Mouse (Mus musculus): Measurements from ENCODE around the gene Arhgdib. TPM values are rescaled to one million over a fixed set of nuclear protein-coding genes. Genes with fewer than 3 reads are reported as not detected.
A peak's percentile ranks its signal among the peaks of the same experiment; 100 is the strongest.
"Not testable (repeated sequence)": the region's sequence is repeated elsewhere in the genome, so short reads cannot be mapped to it uniquely, and the experiment has no call there.

Arhgdib gene
- total and polyA plus RNA-seq, 2 experiments from 2014 or later, result 45.9 to 56.7 TPM

GRCm38 (mm10) chr6:136968877-136969276 lies 27.2 kb upstream of the Arhgdib start:
- H3K9me3 ChIP-seq (replicated peaks; ENCODE audit: control insufficient read depth, low read length); H3K27ac ChIP-seq (ENCODE audit: low read depth); H3K4me1 ChIP-seq (ENCODE audit: control insufficient read depth, insufficient read depth); H3K36me3 ChIP-seq (replicated peaks; ENCODE audit: control insufficient read depth, insufficient read depth, low read length); H3K9ac ChIP-seq (replicated peaks; ENCODE audit: low read depth, low read length); H3K27me3 ChIP-seq (ENCODE audit: control insufficient read depth, insufficient read depth, low read length); H3K4me3 ChIP-seq (ENCODE audit: low read depth, low read length); H3K4me2 ChIP-seq (ENCODE audit: low read depth, low read length): not testable (repeated sequence)
- 25% methylated on average over 4 of the region's 4 CpGs for WGBS
- DNase-seq (ENCODE audit: low spot score), result peak; percentile 74
- TF ChIP-seq CTCF (IDR thresholded peaks at IDR 0.05; ENCODE audit: low read depth), result peak; percentile 54
- peak; percentile 55; the same call in 1 of the 2 replicates for ATAC-seq (ENCODE audit: insufficient read depth, low read depth)

- Histone ChIP-seq H3K4me1 (ENCODE audit: control insufficient read depth, insufficient read depth) (no peaks in the 10 kb centered on the region), H3K9me3 (replicated peaks; ENCODE audit: control insufficient read depth, low read length) (no peaks in the 10 kb centered on the region), H3K36me3 (replicated peaks; ENCODE audit: control insufficient read depth, insufficient read depth, low read length) (no peaks in the 10 kb centered on the region), H3K27me3 (ENCODE audit: control insufficient read depth, insufficient read depth, low read length) (no peaks in the 10 kb centered on the region), H3K4me2 (ENCODE audit: low read depth, low read length) (no peak overlapping the region), H3K4me3 (ENCODE audit: low read depth, low read length) (no peak overlapping the region), H3K9ac (replicated peaks; ENCODE audit: low read depth, low read length) (no peak overlapping the region), H3K27ac (ENCODE audit: low read depth) (0 out of 2 replicates have a peak overlapping the region, but pooled peaks have one; percentile 35)
- WGBS, result 68% methylated on average over 4 of the region's 4 CpGs
- no peak for TF ChIP-seq EP300 (IDR thresholded peaks at IDR 0.05; ENCODE audit: low read depth)
- TF ChIP-seq CTCF (IDR thresholded peaks at IDR 0.05; ENCODE audit: low read depth), result no peak
- no peak for DNase-seq (ENCODE audit: low spot score)
- no peak for ATAC-seq (ENCODE audit: insufficient read depth, low read depth)
These were observed 25.8 kb upstream of the Arhgdib start for GRCm38 (mm10) chr6:136967466-136967865.

GRCm38 (mm10) chr6:136965912-136966311 lies 24.2 kb upstream of the Arhgdib start:
- H3K9me3 ChIP-seq (replicated peaks; ENCODE audit: control insufficient read depth, low read length), result no peaks in the 10 kb centered on the region
- H3K27me3 ChIP-seq (ENCODE audit: control insufficient read depth, insufficient read depth, low read length), result no peaks in the 10 kb centered on the region
- H3K4me2 ChIP-seq (ENCODE audit: low read depth, low read length), result no peak overlapping the region
- no peaks in the 10 kb centered on the region for H3K36me3 ChIP-seq (replicated peaks; ENCODE audit: control insufficient read depth, insufficient read depth, low read length)
- 61% methylated on average over 10 of the region's 10 CpGs for WGBS
- DNase-seq (ENCODE audit: low spot score) (no peak), ATAC-seq (ENCODE audit: insufficient read depth, low read depth) (no peak)
- H3K4me1 ChIP-seq (ENCODE audit: control insufficient read depth, insufficient read depth), result no peaks in the 10 kb centered on the region
- H3K27ac ChIP-seq (ENCODE audit: low read depth), result no peak overlapping the region
- no peak overlapping the region for H3K4me3 ChIP-seq (ENCODE audit: low read depth, low read length)
- TF ChIP-seq CTCF (IDR thresholded peaks at IDR 0.05; ENCODE audit: low read depth), result no peak
- no peak for TF ChIP-seq EP300 (IDR thresholded peaks at IDR 0.05; ENCODE audit: low read depth)
- no peak overlapping the region for H3K9ac ChIP-seq (replicated peaks; ENCODE audit: low read depth, low read length)

GRCm38 (mm10) chr6:136964609-136965510 lies 23.2 kb upstream of the Arhgdib start:
- Histone ChIP-seq H3K27ac (ENCODE audit: low read depth) (no peak overlapping the region), H3K9ac (replicated peaks; ENCODE audit: low read depth, low read length) (no peak overlapping the region), H3K4me2 (ENCODE audit: low read depth, low read length) (no peak overlapping the region), H3K4me1 (ENCODE audit: control insufficient read depth, insufficient read depth) (no peaks in the 10 kb centered on the region), H3K9me3 (replicated peaks; ENCODE audit: control insufficient read depth, low read length) (no peaks in the 10 kb centered on the region), H3K4me3 (ENCODE audit: low read depth, low read length) (no peak overlapping the region), H3K27me3 (ENCODE audit: control insufficient read depth, insufficient read depth, low read length) (no peaks in the 10 kb centered on the region), H3K36me3 (replicated peaks; ENCODE audit: control insufficient read depth, insufficient read depth, low read length) (no peaks in the 10 kb centered on the region)
- ATAC-seq (ENCODE audit: insufficient read depth, low read depth), result no peak
- no peak for DNase-seq (ENCODE audit: low spot score)
- WGBS, result 67% methylated on average over 13 of the region's 13 CpGs
- TF ChIP-seq EP300 (IDR thresholded peaks at IDR 0.05; ENCODE audit: low read depth) (no peak), CTCF (IDR thresholded peaks at IDR 0.05; ENCODE audit: low read depth) (no peak; the same call in 1 of the 2 replicates)

- H3K27me3 ChIP-seq (ENCODE audit: control insufficient read depth, insufficient read depth, low read length), result no peaks in the 10 kb centered on the region
- H3K4me3 ChIP-seq (ENCODE audit: low read depth, low read length), result no peak overlapping the region
- H3K4me2 ChIP-seq (ENCODE audit: low read depth, low read length), result no peak overlapping the region
- DNase-seq (ENCODE audit: low spot score) (no peak), ATAC-seq (ENCODE audit: insufficient read depth, low read depth) (no peak)
- H3K9me3 ChIP-seq (replicated peaks; ENCODE audit: control insufficient read depth, low read length), result no peaks in the 10 kb centered on the region
- no peaks in the 10 kb centered on the region for H3K36me3 ChIP-seq (replicated peaks; ENCODE audit: control insufficient read depth, insufficient read depth, low read length)
- H3K9ac ChIP-seq (replicated peaks; ENCODE audit: low read depth, low read length), result no peak overlapping the region
- no peak for TF ChIP-seq CTCF (IDR thresholded peaks at IDR 0.05; ENCODE audit: low read depth)
- TF ChIP-seq EP300 (IDR thresholded peaks at IDR 0.05; ENCODE audit: low read depth), result no peak
- no peak overlapping the region for H3K27ac ChIP-seq (ENCODE audit: low read depth)
- WGBS, result 51% methylated on average over 11 of the region's 11 CpGs
- no peaks in the 10 kb centered on the region for H3K4me1 ChIP-seq (ENCODE audit: control insufficient read depth, insufficient read depth)
These were observed 21.3 kb upstream of the Arhgdib start for GRCm38 (mm10) chr6:136962957-136963356.
